ENCODE assay signal across 24 mouse cellular contexts in genomic region chr6:141408758-141409157, GRCm38 (mm10).
DNase-seq lines count a peak whose midpoint lies in the region; ATAC-seq lines count a peak whose summit lies in the region.
"Had no signal": no experiment of that assay in that cellular context is flagged by ENCODE, and none has a peak within 500 bp of the region (broad histone marks: within the 10 kb centered on the region; RNA-seq: fewer than 3 reads in every experiment).

No protein-coding gene starts in this region.

- no peaks in the 10 kb centered on the region for H3K27me3 ChIP-seq in kidney, embryonic 15.5 days
- H3K27me3 ChIP-seq: CH12.LX; heart, embryonic 15.5 days; hindbrain, embryonic 13.5 days; lung, embryonic 15.5 days had no signal

- no peak overlapping the region for H3K4me3 ChIP-seq in kidney, embryonic 15.5 days (replicated peaks)
- H3K4me3 ChIP-seq: erythroblast, embryonic 14.5 days; heart, embryonic 15.5 days; hindbrain, embryonic 13.5 days; lung, embryonic 15.5 days; midbrain, embryonic 10.5 days had no signal

- no peak overlapping the region for H3K4me2 ChIP-seq in kidney, embryonic 15.5 days
- H3K4me2 ChIP-seq: heart, embryonic 15.5 days; hindbrain, embryonic 13.5 days; lung, embryonic 15.5 days had no signal

- no peaks in the 10 kb centered on the region for H3K36me3 ChIP-seq in kidney, embryonic 15.5 days
- H3K36me3 ChIP-seq: heart, embryonic 15.5 days; hindbrain, embryonic 13.5 days; lung, embryonic 15.5 days; midbrain, embryonic 10.5 days had no signal

- peak; percentile 6 for DNase-seq in adrenal gland, postnatal 10 days
- DNase-seq in adrenal gland, adult (ENCODE audit: inconsistent age in 2 of 2, low spot score in 1 of 2): no peak
- peak; percentile 94 for DNase-seq in heart, adult 11 months
- no peak for DNase-seq in heart, postnatal 36 days
- peak; percentile 5 for DNase-seq in 3T3-L1 (ENCODE audit: low read depth, low spot score)
- peak; percentile 22 for DNase-seq in gastrocnemius, postnatal 14 days
- DNase-seq in kidney, adult 8-10 months: no peak
- DNase-seq: adrenal gland, postnatal 25 days; cerebellum, adult 18-20 months; kidney, adult 9 months; kidney, postnatal 4 days; layer of hippocampus, postnatal 36 days; thymus, adult 2 months had no signal

- intact Hi-C loops in heart, postnatal 36 days (cut with DNase I): no loop called here
- intact Hi-C loops in gastrocnemius, postnatal 14 days (cut with DNase I; ENCODE audit: low total_unique reads): no loop called here

- no peak overlapping the region for H3K9ac ChIP-seq in kidney, embryonic 15.5 days
- H3K9ac ChIP-seq: heart, embryonic 15.5 days; hindbrain, embryonic 13.5 days; liver, embryonic 14.5 days; lung, embryonic 15.5 days had no signal

- no peak overlapping the region for H3K27ac ChIP-seq in kidney, embryonic 15.5 days
- H3K27ac ChIP-seq: heart, embryonic 15.5 days; hindbrain, embryonic 13.5 days; liver, embryonic 14.5 days; lung, embryonic 15.5 days; macrophage; midbrain, embryonic 10.5 days had no signal

- 95% methylated on average over 4 of the region's 4 CpGs for WGBS in kidney, embryonic 15.5 days

- no peak for ATAC-seq in kidney, embryonic 15.5 days (replicated peaks; ENCODE audit: low FRiP score)
- ATAC-seq: forebrain, embryonic 14.5 days; inflammation-experienced regulatory T-cells, adult 6 months had no signal

- peaks cover 4% of the 10 kb centered on the region; the same call in 1 of the 2 replicates for H3K4me1 ChIP-seq in kidney, embryonic 15.5 days

- H3K9me3 ChIP-seq in kidney, embryonic 15.5 days (replicated peaks): no peaks in the 10 kb centered on the region
- H3K9me3 ChIP-seq: heart, embryonic 15.5 days; hindbrain, embryonic 13.5 days; lung, embryonic 15.5 days; midbrain, embryonic 10.5 days had no signal

Comparison
In these comparisons a context has a peak if more than half of its experiments do, and no peak if none do; other contexts are left out.
1. DNase-seq: peak in adrenal gland, postnatal 10 days (single experiment), heart, adult 11 months (single experiment), 3T3-L1 (single experiment) and gastrocnemius, postnatal 14 days (single experiment); none in adrenal gland, adult (0 of 2), heart, postnatal 36 days (0 of 2) and kidney, adult 8-10 months (0 of 2).